Mouse (Mus musculus): ENCODE data around the gene Clec2l.

Clec2l gene

GRCm38 (mm10) chr6:38662714-38663615 lies at the start of gene Clec2l:
Gene Clec2l, plus strand, starts transcription at chr6:38663069.
- in situ Hi-C loops (cut with MboI, MseI), result no loop called here

DNA sequence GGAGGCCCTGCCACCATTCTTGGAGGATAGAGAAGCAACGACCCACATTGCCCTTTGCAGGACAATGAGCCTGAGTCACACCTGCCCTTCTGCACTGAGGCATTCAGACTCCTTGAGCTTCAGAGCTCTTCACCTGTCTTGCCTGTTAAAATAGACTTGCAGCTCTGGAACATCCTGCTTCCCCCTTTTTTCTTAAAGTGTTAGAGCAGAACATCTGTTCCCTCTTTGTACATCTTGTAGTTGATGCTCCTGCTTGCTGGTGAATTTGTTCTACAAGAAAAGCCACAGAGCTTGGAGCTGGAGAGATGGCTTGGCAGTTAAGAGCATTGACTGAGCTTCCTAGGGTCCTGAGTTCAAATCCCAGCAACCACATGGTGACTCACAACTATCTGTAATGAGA lies 40.5 kb upstream of the Clec2l start:
- in situ Hi-C loops (cut with MboI, MseI), result no loop called here

DNA sequence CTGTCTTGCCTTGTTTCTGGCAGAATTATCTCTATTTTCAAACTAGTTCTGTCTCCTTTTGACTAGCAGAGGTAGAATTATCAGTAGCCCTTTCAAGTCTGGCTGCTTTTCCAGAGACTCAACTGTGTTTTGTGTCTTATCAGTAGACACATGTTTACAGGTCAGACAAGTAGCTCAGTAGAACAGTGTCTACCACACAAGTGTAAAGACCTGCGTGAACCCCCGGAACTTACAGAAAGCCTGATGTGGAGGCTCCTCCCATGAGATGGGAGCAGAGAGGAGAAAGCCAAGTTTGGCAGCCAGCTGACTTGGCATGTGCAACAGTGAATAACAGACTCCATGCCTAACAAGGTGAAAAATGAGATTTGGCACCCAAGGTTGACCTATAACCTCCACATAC lies 39.4 kb upstream of the Clec2l start:
- in situ Hi-C loops (cut with MboI, MseI), result no loop called here

DNA sequence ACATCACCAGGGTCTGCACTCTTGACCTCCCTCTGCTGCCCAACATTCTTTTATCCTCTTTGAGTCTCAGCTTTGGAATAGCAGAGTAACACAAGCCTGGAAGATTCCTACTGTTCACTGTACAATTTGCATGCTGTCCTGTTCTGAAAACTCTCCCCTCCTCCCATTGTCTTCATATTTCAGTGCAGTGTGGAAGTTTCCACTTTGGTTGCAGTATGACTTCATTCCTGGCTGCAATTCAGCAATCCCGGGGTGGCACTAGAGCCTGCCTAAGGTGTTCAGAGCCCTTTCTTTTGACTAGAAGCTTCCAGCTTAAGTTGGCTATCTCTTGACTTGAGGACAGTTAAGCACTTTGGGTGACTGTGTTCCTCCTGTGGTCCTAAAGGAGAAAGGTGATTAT lies 38.4 kb upstream of the Clec2l start:
- in situ Hi-C loops (cut with MboI, MseI), result no loop called here

DNA sequence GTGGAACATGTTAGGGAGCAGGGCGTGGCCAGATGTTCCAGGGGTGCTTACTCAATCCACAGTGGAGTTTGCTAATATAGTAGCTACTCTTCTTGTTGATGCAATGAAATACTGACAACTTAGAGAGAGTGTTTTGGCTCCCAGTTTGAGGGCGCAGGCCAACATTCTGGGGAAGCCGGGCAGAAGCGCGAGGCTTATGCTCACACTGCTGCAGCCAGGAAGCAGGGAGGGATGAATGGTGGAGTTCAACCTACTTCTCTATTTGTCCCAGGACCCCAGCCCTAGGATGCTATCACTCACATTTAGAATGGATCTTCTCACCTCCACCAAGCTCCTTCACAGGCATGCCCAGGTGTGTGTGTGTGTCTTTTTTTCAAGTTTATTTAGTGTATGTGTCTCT lies 36.8 kb upstream of the Clec2l start:
- in situ Hi-C loops (cut with MboI, MseI), result no loop called here

- in situ Hi-C loops (cut with MboI, MseI), result no loop called here
Measured at GRCm38 (mm10) chr6:38627081-38627480, 35.8 kb upstream of the Clec2l start.

GRCm38 (mm10) chr6:38627486-38627885 lies 35.4 kb upstream of the Clec2l start:
- in situ Hi-C loops (cut with MboI, MseI), result no loop called here

DNA sequence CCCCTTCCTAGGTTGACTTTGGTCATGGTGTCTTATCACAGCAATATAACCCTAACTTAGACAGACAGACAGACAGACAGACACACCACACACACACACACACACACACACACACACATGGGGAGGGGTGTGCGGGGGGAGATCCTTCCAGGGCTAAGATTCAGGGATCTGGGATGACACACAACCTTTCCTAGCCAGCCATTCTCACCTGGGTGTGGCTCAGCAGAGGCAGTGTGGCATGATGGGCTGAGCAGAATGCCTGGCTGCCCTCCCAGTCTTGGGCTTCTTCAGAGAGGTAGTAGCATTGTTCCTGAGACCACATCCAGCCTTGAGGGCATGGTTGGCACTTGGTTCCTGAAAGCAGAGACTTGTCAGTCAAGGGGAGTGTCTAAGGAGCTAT lies 33.3 kb upstream of the Clec2l start:
- in situ Hi-C loops (cut with MboI, MseI), result no loop called here

- in situ Hi-C loops (cut with MboI, MseI), result no loop called here
Measured at GRCm38 (mm10) chr6:38632826-38633225, 30.0 kb upstream of the Clec2l start.

- in situ Hi-C loops (cut with MboI, MseI), result no loop called here
Measured at GRCm38 (mm10) chr6:38634461-38634860, 28.4 kb upstream of the Clec2l start.

- in situ Hi-C loops (cut with MboI, MseI), result no loop called here
Measured at GRCm38 (mm10) chr6:38635941-38636851, 26.7 kb upstream of the Clec2l start.

GRCm38 (mm10) chr6:38636852-38637618 lies 25.8 kb upstream of the Clec2l start, which contains the start of gene Klrg2:
Gene Klrg2, minus strand, starts transcription at chr6:38637242.
- in situ Hi-C loops (cut with MboI, MseI), result no loop called here

- in situ Hi-C loops (cut with MboI, MseI), result no loop called here
Measured at GRCm38 (mm10) chr6:38640401-38640800, 22.5 kb upstream of the Clec2l start.

- in situ Hi-C loops (cut with MboI, MseI), result no loop called here
Measured at GRCm38 (mm10) chr6:38641228-38641627, 21.6 kb upstream of the Clec2l start.

GRCm38 (mm10) chr6:38641645-38642044 lies 21.2 kb upstream of the Clec2l start:
- in situ Hi-C loops (cut with MboI, MseI), result no loop called here

DNA sequence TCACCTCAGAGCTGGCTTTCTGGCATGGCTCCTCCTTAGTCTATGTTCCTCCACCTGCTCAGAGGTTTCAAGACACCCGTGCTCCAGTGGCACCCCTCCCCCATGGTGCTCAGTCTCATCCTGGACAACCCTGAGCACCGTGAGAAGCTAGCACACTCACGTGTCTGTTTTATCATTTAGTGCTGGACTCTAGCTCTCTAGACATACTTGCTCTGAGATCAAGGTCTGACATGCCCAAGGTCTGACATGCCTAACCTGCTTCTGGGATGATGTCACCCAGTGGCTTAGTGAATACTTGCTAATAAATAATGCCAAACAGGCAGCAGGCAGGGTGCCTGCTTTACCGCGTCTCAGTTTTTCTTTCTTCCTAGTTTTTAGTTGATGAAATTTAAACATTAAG lies 20.3 kb upstream of the Clec2l start:
- in situ Hi-C loops (cut with MboI, MseI), result no loop called here

- in situ Hi-C loops (cut with MboI, MseI), result no loop called here
Measured at GRCm38 (mm10) chr6:38643039-38643438, 19.8 kb upstream of the Clec2l start.

DNA sequence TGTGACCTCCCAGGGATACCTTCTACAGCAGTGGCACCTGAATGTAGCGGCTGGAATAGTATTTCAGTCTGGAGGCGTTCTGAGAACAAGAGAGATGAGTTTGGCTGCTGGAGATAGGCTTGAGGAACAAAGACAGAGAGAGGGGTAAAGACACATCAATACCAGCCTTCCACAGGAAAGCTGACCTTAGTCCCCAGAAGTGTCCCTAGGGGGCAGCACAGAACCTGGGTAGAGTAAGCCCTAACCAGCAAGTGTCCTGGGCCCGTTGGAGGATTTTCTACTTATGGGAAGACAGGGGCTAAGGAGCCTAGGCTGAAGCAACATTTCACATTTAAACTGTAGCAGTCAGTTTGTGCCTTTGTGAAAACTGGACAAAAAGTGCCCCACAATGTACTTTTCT lies 13.3 kb upstream of the Clec2l start:
- in situ Hi-C loops (cut with MboI, MseI), result loop anchor here (5.0 kb wide), 1 partner anchor 263 kb away; no protein-coding TSS in a partner anchor

- in situ Hi-C loops (cut with MboI, MseI), result no loop called here
Measured at GRCm38 (mm10) chr6:38650263-38650937, 12.5 kb upstream of the Clec2l start.

GRCm38 (mm10) chr6:38661626-38662025 lies 1.2 kb upstream of the Clec2l start:
- in situ Hi-C loops (cut with MboI, MseI), result no loop called here

- in situ Hi-C loops (cut with MboI, MseI), result no loop called here
Measured at GRCm38 (mm10) chr6:38669580-38669979, 6.7 kb downstream of the Clec2l start.
